Mouse (Mus musculus) spleen, adult 2 months (tissue): ENCODE results near the gene Rasa3.

Experiments
- CTCF ChIP-seq: fragments of 200-500 bp; IDR thresholded peaks from 2 replicates; pipeline ENCODE4 v1.5.1; 2011; ENCODE audit warnings: mild to moderate bottlenecking, inconsistent platforms; ENCODE audit not compliant: insufficient read depth, insufficient read length, insufficient replicate concordance; ENCODE audit errors: extremely low read depth
- POLR2A ChIP-seq: fragments of 200-500 bp; IDR thresholded peaks from 2 replicates; pipeline ENCODE4 v1.6.1; 2011; ENCODE audit warnings: low read depth, low read length, inconsistent platforms

DNA sequence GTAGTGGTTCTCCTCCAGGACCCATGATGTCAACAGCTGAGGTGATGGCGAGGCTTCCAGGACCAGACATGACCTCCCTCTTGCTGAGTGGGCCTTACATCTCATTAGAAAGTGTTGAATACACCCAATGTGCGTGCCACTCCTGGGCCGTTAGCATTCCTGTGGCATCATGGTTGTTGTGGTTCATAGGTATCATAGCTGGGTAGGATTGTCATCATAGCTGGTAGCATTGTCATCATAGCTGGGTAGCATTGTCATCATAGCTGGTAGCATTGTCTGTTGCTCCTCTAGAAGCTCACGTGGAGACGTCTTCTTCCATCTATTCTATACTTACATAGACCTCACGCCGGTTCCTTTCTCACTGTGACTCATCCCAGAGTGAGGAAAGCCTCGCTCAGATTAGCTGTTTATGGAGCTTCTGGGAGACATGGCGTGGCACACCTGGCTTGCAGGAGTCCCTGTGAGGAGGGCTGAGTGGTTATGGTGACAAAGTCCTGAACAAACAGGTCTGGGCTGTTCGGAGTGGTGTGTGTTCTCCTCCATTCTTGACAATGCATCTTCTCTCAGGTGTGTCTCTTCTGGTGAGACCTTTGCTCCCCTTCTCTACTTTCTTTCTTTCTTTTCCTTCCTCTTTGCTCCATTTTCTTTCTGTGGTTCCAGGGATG is 17.9 kb upstream of the Rasa3 start:
- TF ChIP-seq CTCF = no peak
- TF ChIP-seq POLR2A = no peak
